Mouse (Mus musculus): ENCODE results near the gene A630095N17Rik. TPM values are rescaled to one million over a fixed set of nuclear protein-coding genes. Genes with fewer than 3 reads are reported as not detected.

Gene A630095N17Rik
- not detected in 2 replicates for polyA plus RNA-seq (2015; fragmentation: Nextera tagmentation; extraction: Ambion mirVana)

DNA sequence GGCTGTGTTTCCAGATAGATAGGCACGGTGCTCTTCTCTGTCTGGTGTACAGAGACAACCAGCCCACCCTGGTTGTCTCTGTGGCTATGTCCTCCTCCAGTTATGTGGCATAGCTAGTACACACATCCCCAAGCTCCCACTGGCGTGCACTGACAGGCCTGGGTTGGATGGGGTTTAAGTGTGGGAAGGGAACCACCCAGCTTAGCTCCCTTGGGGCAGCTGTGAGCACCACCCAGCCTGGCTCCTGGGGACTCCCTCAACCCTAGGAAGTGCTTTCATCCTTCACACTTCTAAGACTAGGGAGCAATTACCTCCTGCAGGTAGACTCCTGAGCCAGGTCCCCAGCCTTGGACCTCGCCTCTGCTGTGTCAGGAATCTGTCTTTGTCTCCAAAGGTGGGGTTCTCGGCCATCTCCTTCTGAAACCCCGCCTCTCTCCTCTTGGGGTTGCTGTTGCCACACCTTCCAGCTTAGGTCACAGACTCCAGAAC, at the start of gene A630095N17Rik:
Gene A630095N17Rik, minus strand, starts transcription at position 439 of the 489 bp plus-strand sequence.
- Histone ChIP-seq H3K4me1 (replicated peaks) (peaks cover 14% of the 10 kb centered on the region), H3K4me3 (no peak within 1 kb of the TSS), H3K9ac (no peak within 1 kb of the TSS), H3K27me3 (peaks cover 10% of the 10 kb centered on the region; the same call in 1 of the 2 replicates), H3K27ac (replicated peaks) (no peak within 1 kb of the TSS), H3K4me2 (no peak within 1 kb of the TSS), H3K9me3 (no peaks in the 10 kb centered on the region), H3K36me3 (no peaks in the 10 kb centered on the region)
- 76% methylated on average over 5 of the region's 5 CpGs for WGBS
- ATAC-seq (ENCODE audit: low read depth): no peak

DNA sequence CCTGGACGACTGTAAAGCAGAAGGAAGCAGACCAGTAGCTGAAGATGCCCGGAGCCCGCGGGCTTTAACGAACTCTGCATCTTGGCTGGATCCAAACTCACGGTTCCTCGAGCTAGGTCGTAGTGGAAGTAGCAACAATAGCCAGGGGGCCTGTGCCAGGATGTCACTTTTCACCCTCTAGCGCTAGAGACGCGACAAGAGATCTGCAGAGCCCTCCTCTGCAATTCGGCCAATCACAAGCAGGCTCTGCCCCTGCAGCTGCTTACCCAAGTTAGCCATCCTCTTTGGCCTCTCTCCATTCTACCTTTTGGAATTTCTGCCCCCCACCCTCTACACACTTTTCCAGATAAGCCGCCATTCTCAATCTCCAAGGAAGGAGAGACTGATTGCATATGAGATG, 46.3 kb upstream of the A630095N17Rik start, which contains the start of gene Resp18:
Gene Resp18, minus strand, starts transcription at position 188 of the 400 bp plus-strand sequence.
- WGBS: 4% methylated on average over 13 of the region's 13 CpGs
- Histone ChIP-seq H3K4me2 (peak within 1 kb of the TSS; percentile 52), H3K9me3 (no peaks in the 10 kb centered on the region), H3K4me3 (peak within 1 kb of the TSS; percentile 41), H3K27me3 (peaks cover 45% of the 10 kb centered on the region), H3K27ac (replicated peaks) (peak within 1 kb of the TSS; percentile 46), H3K4me1 (replicated peaks) (peaks cover 16% of the 10 kb centered on the region), H3K36me3 (no peaks in the 10 kb centered on the region), H3K9ac (peak within 1 kb of the TSS; percentile 70)
- peak; percentile 77 for ATAC-seq (ENCODE audit: low read depth)

DNA sequence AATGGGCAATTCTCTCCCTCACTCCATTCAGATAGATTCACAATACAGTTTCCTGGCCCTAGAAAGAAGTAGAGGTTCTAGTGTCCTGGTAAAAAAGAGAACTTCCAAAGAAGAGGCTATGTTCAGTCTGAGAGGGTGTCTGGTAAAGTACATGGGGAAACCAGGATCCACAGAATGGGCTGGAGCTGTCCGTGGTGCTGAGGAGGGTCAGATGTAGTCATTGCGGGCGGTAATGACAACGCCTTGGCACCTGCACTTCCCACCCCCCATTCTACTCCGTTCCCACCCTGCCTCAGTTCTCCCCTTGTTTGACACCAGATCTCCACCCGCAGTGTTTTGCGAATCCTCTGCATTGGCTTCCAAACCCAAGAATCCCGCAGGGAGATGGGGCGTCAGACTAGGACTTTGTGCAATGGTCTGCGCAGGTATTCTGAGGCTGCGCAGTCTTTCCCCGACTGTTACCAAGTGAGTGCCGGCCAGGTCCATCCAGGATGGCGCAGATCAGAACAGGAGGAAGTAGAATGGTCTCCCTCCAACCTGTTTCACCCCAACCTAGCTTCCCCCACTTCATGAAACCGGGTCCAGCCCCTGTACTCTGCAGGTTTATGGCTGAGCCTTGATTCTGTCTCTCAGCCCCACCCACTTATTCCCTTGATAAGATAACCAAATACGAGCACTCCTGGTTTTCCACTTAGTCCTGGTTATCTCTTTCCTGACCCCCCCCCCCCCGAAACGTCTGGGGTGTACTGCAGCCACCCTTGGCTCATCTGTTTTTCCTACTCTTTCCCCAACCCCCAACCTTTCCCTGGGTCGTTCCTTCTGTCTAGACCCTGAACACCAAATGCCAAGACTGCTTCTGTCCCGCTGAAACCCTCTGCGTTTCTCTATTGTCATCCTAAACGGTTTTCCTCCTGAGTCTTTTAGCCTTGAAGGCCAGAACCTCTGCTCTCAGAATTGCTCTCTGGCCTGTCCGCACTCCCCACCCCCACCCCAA, 45.6 kb upstream of the A630095N17Rik start:
- H3K4me2 ChIP-seq: peak overlapping the region; percentile 52
- H3K9ac ChIP-seq: peak overlapping the region; percentile 70
- WGBS: 5% methylated on average over 23 of the region's 23 CpGs
- peaks cover 16% of the 10 kb centered on the region for H3K4me1 ChIP-seq (replicated peaks)
- no peaks in the 10 kb centered on the region for H3K36me3 ChIP-seq
- peaks cover 49% of the 10 kb centered on the region for H3K27me3 ChIP-seq
- peak overlapping the region; percentile 46 for H3K27ac ChIP-seq (replicated peaks)
- peak; percentile 76 for ATAC-seq (ENCODE audit: low read depth)
- H3K4me3 ChIP-seq: peak overlapping the region; percentile 41
- no peaks in the 10 kb centered on the region for H3K9me3 ChIP-seq

DNA sequence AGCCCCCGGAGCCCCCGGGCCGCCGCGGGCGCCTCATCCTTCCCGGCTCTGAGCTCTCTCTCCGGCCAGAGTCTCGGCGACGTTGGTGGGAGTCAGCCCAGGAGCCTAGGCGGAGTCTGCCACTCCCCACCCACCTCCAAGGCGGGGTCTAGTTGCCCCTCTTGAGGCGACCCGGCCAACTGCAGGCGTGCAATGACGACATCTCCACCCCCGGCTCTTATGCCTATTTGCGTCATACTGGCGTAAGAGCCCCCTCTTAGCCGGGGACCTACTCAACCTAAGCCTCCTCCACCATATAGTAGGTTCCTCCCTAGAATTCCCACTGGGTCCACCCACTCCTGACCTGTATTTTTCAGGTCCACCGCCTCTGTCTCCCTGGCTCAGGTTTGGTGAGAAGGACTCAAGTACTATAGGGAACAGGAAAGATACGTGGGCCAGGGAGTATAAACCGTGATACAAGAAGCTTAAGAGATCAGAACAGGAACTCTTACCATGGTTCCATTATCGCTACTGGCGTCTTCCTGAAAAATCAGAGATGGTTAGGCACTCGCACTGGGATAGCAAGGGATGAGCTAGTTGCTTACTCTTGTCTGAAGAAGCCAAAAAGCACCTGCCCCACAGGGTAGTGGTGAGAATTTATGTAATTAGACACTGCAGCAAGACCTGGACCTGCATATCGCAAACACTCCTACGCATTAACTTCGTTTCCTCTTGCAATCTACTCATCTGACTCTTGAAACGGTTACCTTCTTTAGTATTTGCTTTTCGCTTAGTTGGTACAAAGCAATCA, 32.4 kb upstream of the A630095N17Rik start, which contains the start of gene Ptprn:
Gene Ptprn, minus strand, starts transcription at position 412 of the 790 bp plus-strand sequence.
- Histone ChIP-seq H3K9ac (peak within 1 kb of the TSS; percentile 76), H3K27me3 (peaks cover 87% of the 10 kb centered on the region), H3K27ac (replicated peaks) (0 out of 2 replicates have a peak within 1 kb of the TSS, but pooled peaks have one; percentile 9), H3K4me1 (replicated peaks) (peaks cover 20% of the 10 kb centered on the region), H3K4me2 (peak within 1 kb of the TSS; percentile 68), H3K4me3 (peak within 1 kb of the TSS; percentile 54), H3K9me3 (no peaks in the 10 kb centered on the region), H3K36me3 (no peaks in the 10 kb centered on the region)
- WGBS: 11% methylated on average over 32 of the region's 32 CpGs
- peak; percentile 88 for ATAC-seq (ENCODE audit: low read depth)

DNA sequence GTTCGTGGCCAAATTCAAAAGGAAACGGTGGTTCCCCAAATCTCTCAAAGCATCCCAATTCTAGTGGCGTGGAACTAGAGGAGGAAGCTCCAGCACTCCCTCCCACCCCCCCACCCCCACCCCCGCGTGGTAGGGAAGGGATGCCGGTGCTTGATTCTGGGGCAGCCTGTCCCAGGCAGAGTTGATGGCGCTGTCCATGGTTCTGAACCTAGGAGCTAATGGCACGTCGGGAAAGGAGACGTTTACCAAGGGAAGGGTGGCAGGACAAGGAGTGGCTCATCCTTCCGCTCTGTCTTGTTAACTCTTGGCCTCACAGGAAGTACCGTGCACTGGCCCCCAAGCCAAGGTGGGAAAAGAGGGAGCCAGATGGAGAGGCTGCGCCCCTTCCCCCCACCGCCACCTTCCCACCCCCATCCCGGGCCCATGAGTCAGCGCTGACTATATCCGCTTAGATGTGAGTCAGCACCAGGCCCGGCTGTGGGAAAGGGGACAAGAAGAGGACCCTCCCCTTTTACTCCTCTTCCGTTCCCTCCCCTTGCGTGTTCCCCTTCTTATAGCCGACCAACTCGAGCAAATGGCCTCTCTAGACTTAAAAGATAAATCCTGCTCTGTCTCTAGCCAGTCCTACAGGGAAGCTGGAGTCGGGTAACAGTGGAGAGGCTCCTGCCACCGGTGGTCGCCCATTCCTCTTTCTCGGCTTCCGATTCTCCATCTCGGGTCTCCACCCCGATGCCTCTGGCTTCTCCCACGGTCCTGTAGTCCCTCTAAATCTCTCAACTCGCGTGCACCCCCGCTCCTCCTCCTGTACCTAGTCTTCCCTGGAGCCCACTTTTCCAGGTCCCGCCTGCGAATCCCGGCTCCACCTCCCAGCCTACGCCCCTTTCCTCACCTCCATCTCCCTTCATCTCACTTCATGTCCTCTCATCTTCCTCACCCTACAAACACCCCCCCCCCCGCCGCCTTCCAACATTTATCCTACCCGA, 31.4 kb upstream of the A630095N17Rik start:
- 0 out of 2 replicates have a peak overlapping the region, but pooled peaks have one; percentile 9 for H3K27ac ChIP-seq (replicated peaks)
- WGBS: under 1% methylated on average over 40 of the region's 40 CpGs
- peak overlapping the region; percentile 54 for H3K4me3 ChIP-seq
- peaks cover 20% of the 10 kb centered on the region for H3K4me1 ChIP-seq (replicated peaks)
- no peaks in the 10 kb centered on the region for H3K9me3 ChIP-seq
- peaks cover 80% of the 10 kb centered on the region for H3K27me3 ChIP-seq
- ATAC-seq (ENCODE audit: low read depth): peak; percentile 58
- no peaks in the 10 kb centered on the region for H3K36me3 ChIP-seq
- H3K4me2 ChIP-seq: peak overlapping the region; percentile 68
- peak overlapping the region; percentile 76 for H3K9ac ChIP-seq

DNA sequence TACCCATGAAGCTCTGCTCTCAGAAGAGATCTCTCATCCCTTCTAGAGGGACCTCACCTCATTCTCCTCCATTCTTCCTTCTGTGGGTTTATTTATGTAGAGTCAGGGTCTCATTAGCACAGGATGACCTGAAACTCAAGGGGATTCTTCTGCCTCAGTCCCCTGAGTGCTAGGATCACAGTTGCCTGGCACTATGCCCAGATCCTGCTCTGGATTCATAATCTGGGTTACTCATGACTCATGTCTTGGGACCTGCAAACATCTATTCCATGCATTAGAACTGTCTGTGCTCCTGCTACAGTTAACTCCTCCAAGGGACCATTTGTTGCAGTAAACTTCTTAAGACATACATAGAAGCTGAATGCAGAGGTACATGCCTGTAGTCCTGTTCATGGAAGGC, 29.4 kb upstream of the A630095N17Rik start:
- no peaks in the 10 kb centered on the region for H3K36me3 ChIP-seq
- no peak for ATAC-seq (ENCODE audit: low read depth)
- no peak overlapping the region for H3K4me3 ChIP-seq
- no peak overlapping the region for H3K27ac ChIP-seq (replicated peaks)
- H3K4me2 ChIP-seq: no peak overlapping the region
- H3K9me3 ChIP-seq: no peaks in the 10 kb centered on the region
- no peak overlapping the region for H3K9ac ChIP-seq
- H3K27me3 ChIP-seq: peaks cover 70% of the 10 kb centered on the region
- peaks cover 20% of the 10 kb centered on the region for H3K4me1 ChIP-seq (replicated peaks)

DNA sequence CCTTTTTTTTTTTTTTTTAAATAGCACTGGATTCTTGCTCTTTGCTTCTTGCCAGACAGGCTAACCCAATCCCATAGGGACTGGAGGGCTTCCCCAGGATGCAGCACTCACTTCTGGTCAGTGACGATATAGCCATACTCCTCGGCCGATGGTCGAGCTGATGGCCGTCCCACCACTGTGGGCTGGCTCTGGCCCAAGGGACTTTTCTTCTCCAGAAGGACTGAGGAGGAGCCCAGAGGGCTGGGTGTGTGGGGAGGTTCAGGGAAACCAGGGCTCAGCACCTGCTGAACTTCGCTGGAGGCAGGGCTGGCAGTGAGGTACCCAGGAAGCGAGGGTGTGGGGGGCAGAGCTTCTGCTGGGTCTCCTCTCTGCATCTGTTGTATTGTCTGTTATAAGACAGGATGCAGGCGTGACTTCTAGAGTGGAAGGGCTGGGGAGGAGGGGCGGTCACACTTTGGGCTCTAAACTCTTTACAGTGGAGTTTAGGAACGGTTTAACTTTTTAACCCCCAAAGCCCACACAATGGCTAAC, 23.7 kb upstream of the A630095N17Rik start:
- no peak overlapping the region for H3K4me2 ChIP-seq
- H3K27me3 ChIP-seq: peaks cover 22% of the 10 kb centered on the region
- H3K27ac ChIP-seq (replicated peaks): no peak overlapping the region
- no peaks in the 10 kb centered on the region for H3K36me3 ChIP-seq
- no peak overlapping the region for H3K9ac ChIP-seq
- H3K4me3 ChIP-seq: no peak overlapping the region
- ATAC-seq (ENCODE audit: low read depth): no peak
- WGBS: 69% methylated on average over 10 of the region's 10 CpGs
- H3K9me3 ChIP-seq: no peaks in the 10 kb centered on the region
- H3K4me1 ChIP-seq (replicated peaks): peaks cover 17% of the 10 kb centered on the region

DNA sequence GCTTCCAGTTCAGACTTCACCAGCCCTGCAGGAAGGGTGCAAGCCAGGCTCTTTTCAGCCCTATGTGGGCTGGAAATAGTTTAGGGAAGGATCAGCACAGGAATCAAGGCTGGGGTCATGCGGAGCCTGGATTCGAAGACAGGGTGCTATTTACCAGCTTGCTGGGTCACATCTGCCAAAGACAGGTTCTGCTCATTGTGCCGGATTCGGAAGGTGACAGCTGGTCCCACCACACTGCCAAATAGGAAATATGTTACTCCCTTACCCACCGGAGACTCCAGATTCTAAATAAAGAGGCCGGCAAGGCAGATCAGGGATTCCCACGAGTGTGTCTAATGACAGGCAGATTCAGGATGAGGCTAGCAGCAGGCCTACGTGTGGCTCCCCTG, 22.7 kb upstream of the A630095N17Rik start:
- H3K4me3 ChIP-seq: no peak overlapping the region
- peak overlapping the region; percentile 46; the same call in 1 of the 2 replicates for H3K27ac ChIP-seq (replicated peaks)
- ATAC-seq (ENCODE audit: low read depth): no peak
- no peak overlapping the region for H3K4me2 ChIP-seq
- H3K4me1 ChIP-seq (replicated peaks): peaks cover 18% of the 10 kb centered on the region
- no peaks in the 10 kb centered on the region for H3K9me3 ChIP-seq
- no peak overlapping the region for H3K9ac ChIP-seq
- WGBS: 46% methylated on average over 8 of the region's 8 CpGs
- H3K27me3 ChIP-seq: peaks cover 13% of the 10 kb centered on the region
- no peaks in the 10 kb centered on the region for H3K36me3 ChIP-seq

DNA sequence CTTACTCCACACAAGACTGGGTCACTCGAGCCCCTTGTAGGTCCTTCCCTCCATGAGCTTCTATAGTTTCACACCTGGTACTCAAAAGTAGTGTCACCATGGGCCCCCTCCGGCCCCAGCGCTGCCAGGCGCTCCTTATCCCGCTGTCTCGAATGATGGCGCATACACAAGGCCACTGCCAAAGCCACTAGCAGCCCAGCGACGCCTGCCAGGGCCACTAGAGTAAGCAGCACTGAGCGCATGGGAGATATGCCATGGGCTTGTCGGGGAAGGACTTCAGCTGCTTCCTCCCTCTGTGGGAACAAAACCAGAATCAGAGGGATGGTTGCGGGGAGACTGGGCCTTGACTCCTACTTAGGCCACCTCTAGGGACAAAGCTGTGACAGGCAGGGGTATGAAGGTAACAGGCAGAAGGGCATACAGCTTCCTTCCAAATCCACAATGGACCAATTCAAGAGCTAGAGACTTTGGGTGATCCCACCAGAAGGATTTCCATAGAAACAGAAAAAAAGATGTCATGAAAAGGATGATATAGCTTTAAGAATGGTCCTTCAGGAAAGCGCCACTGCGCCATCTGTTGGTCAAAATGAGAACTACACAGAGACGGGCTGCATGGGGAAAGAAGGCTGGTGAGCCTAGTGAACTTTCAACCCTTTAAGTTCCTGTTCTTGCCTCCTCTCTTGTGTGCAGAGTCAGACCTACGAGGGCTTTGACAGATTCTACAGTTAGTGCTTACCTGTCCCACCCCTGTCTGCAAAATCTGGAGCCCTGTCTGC, 22.1 kb upstream of the A630095N17Rik start:
- Histone ChIP-seq H3K9me3 (no peaks in the 10 kb centered on the region), H3K27ac (replicated peaks) (peak overlapping the region; percentile 46; the same call in 1 of the 2 replicates)

DNA sequence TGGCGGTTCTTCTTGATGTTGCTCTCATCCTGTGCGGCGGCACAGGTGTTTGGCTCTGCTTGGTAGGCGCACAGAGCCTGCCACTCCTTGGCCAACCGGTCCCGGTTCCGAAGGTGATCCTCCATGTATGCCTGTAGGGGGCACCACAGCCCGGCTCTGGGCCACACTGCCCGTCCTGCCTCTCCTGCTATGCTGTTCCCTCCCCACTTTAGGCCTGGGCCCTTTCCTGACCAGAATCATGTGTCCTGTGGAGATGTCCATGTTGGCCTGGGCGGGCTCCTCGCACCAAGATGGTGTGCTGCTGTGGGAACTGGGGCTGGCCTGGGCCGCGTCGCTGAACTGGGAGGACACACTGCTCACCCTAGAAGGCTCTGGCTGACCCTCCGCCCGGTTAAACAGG, 21.1 kb upstream of the A630095N17Rik start:
- Histone ChIP-seq H3K27me3 (peaks cover 7% of the 10 kb centered on the region; the same call in 1 of the 2 replicates), H3K4me1 (replicated peaks) (peaks cover 21% of the 10 kb centered on the region), H3K27ac (replicated peaks) (no peak overlapping the region), H3K9ac (no peak overlapping the region), H3K9me3 (no peaks in the 10 kb centered on the region), H3K4me2 (no peak overlapping the region), H3K36me3 (no peaks in the 10 kb centered on the region), H3K4me3 (no peak overlapping the region)
- 80% methylated on average over 16 of the region's 16 CpGs for WGBS
- no peak for ATAC-seq (ENCODE audit: low read depth)

More for the DNA sequence above, 22.1 kb upstream of the A630095N17Rik start:
- Histone ChIP-seq H3K4me3 (no peak overlapping the region), H3K4me2 (no peak overlapping the region), H3K36me3 (no peaks in the 10 kb centered on the region), H3K4me1 (replicated peaks) (peaks cover 18% of the 10 kb centered on the region), H3K27me3 (peaks cover 11% of the 10 kb centered on the region), H3K9ac (no peak overlapping the region)
- WGBS: 61% methylated on average over 16 of the region's 16 CpGs
- ATAC-seq (ENCODE audit: low read depth): no peak
